In genomic region chr16:26597307-26597706, GRCm38 (mm10) we compare ENCODE assay signal across 12 mouse cellular contexts. TPM values are rescaled to one million over a fixed set of nuclear protein-coding genes. Genes with fewer than 3 reads are reported as not detected.
DNase-seq lines count a peak whose midpoint lies in the region; ATAC-seq and TF ChIP-seq lines count a peak whose summit lies in the region.
"Had no signal": no experiment of that assay in that cellular context is flagged by ENCODE, and none has a peak within 500 bp of the region (broad histone marks: within the 10 kb centered on the region; RNA-seq: fewer than 3 reads in every experiment).

No protein-coding gene starts in this region.

- no peaks in the 10 kb centered on the region for H3K36me3 ChIP-seq in heart, adult 2 months (ENCODE audit: control insufficient read depth, insufficient read depth, low read length)
- no peaks in the 10 kb centered on the region for H3K36me3 ChIP-seq in heart, embryonic 11.5 days (ENCODE audit: control insufficient read depth, insufficient read depth, low read length)
- no peaks in the 10 kb centered on the region for H3K36me3 ChIP-seq in kidney, embryonic 16.5 days (ENCODE audit: insufficient read depth, low read length)
- H3K36me3 ChIP-seq in forebrain, embryonic 16.5 days (ENCODE audit: control insufficient read depth, insufficient read depth), result no peaks in the 10 kb centered on the region
- H3K36me3 ChIP-seq: intestine, embryonic 15.5 days; limb, embryonic 15.5 days had no signal

- intact Hi-C loops in heart, adult 2 months (cut with DNase I), result no loop called here

- no peaks in the 10 kb centered on the region for H3K79me2 ChIP-seq in heart, adult 2 months (replicated peaks; ENCODE audit: control insufficient read depth, insufficient read depth, low read length)

- no peak overlapping the region for H3K9ac ChIP-seq in heart, adult 2 months (ENCODE audit: low read depth, low read length)
- H3K9ac ChIP-seq in heart, embryonic 11.5 days (ENCODE audit: low read depth, low read length), result no peak overlapping the region
- H3K9ac ChIP-seq in kidney, embryonic 16.5 days (replicated peaks; ENCODE audit: low read length), result no peak overlapping the region
- H3K9ac ChIP-seq in forebrain, embryonic 16.5 days (replicated peaks; ENCODE audit: low read depth, low read length), result no peak overlapping the region
- H3K9ac ChIP-seq: intestine, embryonic 15.5 days; limb, embryonic 15.5 days had no signal

- 34% methylated on average over 7 of the region's 7 CpGs for WGBS in heart, adult 2 months
- 52% methylated on average over 7 of the region's 7 CpGs for WGBS in heart, embryonic 11.5 days (ENCODE audit: insufficient replicate concordance)
- WGBS in kidney, embryonic 16.5 days, result 35% methylated on average over 7 of the region's 7 CpGs
- 80% methylated on average over 7 of the region's 7 CpGs for WGBS in forebrain, embryonic 16.5 days

- no peak for TF ChIP-seq CTCF in heart, adult 2 months (IDR thresholded peaks at IDR 0.05)

- no peak for TF ChIP-seq POLR2A in heart, adult 2 months (IDR thresholded peaks at IDR 0.05; ENCODE audit: insufficient read depth, low read depth, low read length)

- H3K4me3 ChIP-seq in heart, adult 2 months, result no peak overlapping the region
- H3K4me3 ChIP-seq in heart, embryonic 11.5 days (ENCODE audit: low read depth, low read length), result no peak overlapping the region
- no peak overlapping the region for H3K4me3 ChIP-seq in kidney, embryonic 16.5 days (ENCODE audit: low read length)
- H3K4me3 ChIP-seq in forebrain, embryonic 16.5 days (replicated peaks; ENCODE audit: low read length), result no peak overlapping the region
- H3K4me3 ChIP-seq: intestine, embryonic 15.5 days; limb, embryonic 15.5 days had no signal

- H3K4me2 ChIP-seq in heart, embryonic 11.5 days, result no peak overlapping the region
- H3K4me2 ChIP-seq in kidney, embryonic 16.5 days (replicated peaks; ENCODE audit: low read depth, low read length), result no peak overlapping the region
- no peak overlapping the region for H3K4me2 ChIP-seq in forebrain, embryonic 16.5 days (ENCODE audit: low read length)
- H3K4me2 ChIP-seq: intestine, embryonic 15.5 days; limb, embryonic 15.5 days had no signal

- no peak for ATAC-seq in heart, embryonic 11.5 days (replicated peaks; ENCODE audit: insufficient number of reproducible peaks, low FRiP score, low TSS enrichment)
- peak; percentile 88 for ATAC-seq in kidney, embryonic 16.5 days (ENCODE audit: low FRiP score, low TSS enrichment)
- ATAC-seq in forebrain, embryonic 16.5 days, result no peak
- ATAC-seq: intestine, embryonic 15.5 days had no signal

- H3K27ac ChIP-seq in heart, adult 2 months, result peak overlapping the region; percentile 28
- H3K27ac ChIP-seq in heart, embryonic 11.5 days (ENCODE audit: low read depth, low read length), result no peak overlapping the region
- no peak overlapping the region for H3K27ac ChIP-seq in kidney, embryonic 16.5 days (ENCODE audit: low read length)
- H3K27ac ChIP-seq in forebrain, embryonic 16.5 days (ENCODE audit: low read length), result no peak overlapping the region
- H3K27ac ChIP-seq: intestine, embryonic 15.5 days; limb, embryonic 15.5 days had no signal

- TF ChIP-seq EP300 in heart, adult 2 months (IDR thresholded peaks at IDR 0.05; ENCODE audit: insufficient read depth, low read depth, low read length), result no peak

- H3K9me3 ChIP-seq in heart, embryonic 11.5 days (replicated peaks; ENCODE audit: control insufficient read depth, low read length), result no peaks in the 10 kb centered on the region
- H3K9me3 ChIP-seq in kidney, embryonic 16.5 days (ENCODE audit: low read length), result no peaks in the 10 kb centered on the region
- no peaks in the 10 kb centered on the region for H3K9me3 ChIP-seq in forebrain, embryonic 16.5 days (ENCODE audit: control insufficient read depth, low read length)
- H3K9me3 ChIP-seq: intestine, embryonic 15.5 days; limb, embryonic 15.5 days had no signal

- peak in 1 of 2 experiments; percentile 30 for DNase-seq in heart, adult 2 months
- DNase-seq in 3T3-L1 (ENCODE audit: low read depth, low spot score), result peak; percentile 80
- DNase-seq in embryo, embryonic 10.5 days (ENCODE audit: low spot score), result peak; percentile 57
- DNase-seq in right cerebral cortex, postnatal 14 days, result no peak
- no peak for DNase-seq in cerebellum, postnatal 4 days (ENCODE audit: low spot score in 2 of 2)
- DNase-seq: midbrain, embryonic 14.5 days; thymus, adult 18-20 months had no signal

- peaks cover 5% of the 10 kb centered on the region for H3K4me1 ChIP-seq in heart, adult 2 months (ENCODE audit: control insufficient read depth, insufficient read depth, low read length)
- 0 out of 2 replicates have a peak, but pooled peaks cover 2% of the 10 kb centered on the region for H3K4me1 ChIP-seq in heart, embryonic 11.5 days (ENCODE audit: control insufficient read depth, insufficient read depth, low read length)
- H3K4me1 ChIP-seq in kidney, embryonic 16.5 days (ENCODE audit: insufficient read depth, low read length), result peaks cover 5% of the 10 kb centered on the region; the same call in 1 of the 2 replicates
- H3K4me1 ChIP-seq in forebrain, embryonic 16.5 days (replicated peaks; ENCODE audit: control insufficient read depth, insufficient read depth, low read length), result no peaks in the 10 kb centered on the region
- H3K4me1 ChIP-seq: intestine, embryonic 15.5 days had no signal

- H3K27me3 ChIP-seq in heart, adult 2 months (ENCODE audit: control insufficient read depth, insufficient read depth, low read length), result no peaks in the 10 kb centered on the region
- no peaks in the 10 kb centered on the region for H3K27me3 ChIP-seq in heart, embryonic 11.5 days (ENCODE audit: control insufficient read depth, insufficient read depth, low read length)
- H3K27me3 ChIP-seq in kidney, embryonic 16.5 days (ENCODE audit: insufficient read depth, low read length), result no peaks in the 10 kb centered on the region; the same call in 1 of the 2 replicates
- no peaks in the 10 kb centered on the region for H3K27me3 ChIP-seq in forebrain, embryonic 16.5 days (replicated peaks; ENCODE audit: control insufficient read depth, insufficient read depth, low read length)
- H3K27me3 ChIP-seq: intestine, embryonic 15.5 days; limb, embryonic 15.5 days had no signal

RNA-seq across cellular contexts. Expression of gene Il1rap, which starts 15.8 kb away (rescaled TPM):
- 1 to 10 TPM; 2.6 to 3.2 TPM for total RNA-seq in heart, adult 2 months (2021)
- 2.1 and 3.7 TPM in 2 replicates for polyA plus RNA-seq in heart, adult 2 months (2012; rRNA removed)
- 6.9 and 7.5 TPM in 2 replicates for polyA plus RNA-seq in heart, embryonic 11.5 days (2014; fragmentation: Nextera tagmentation; extraction: Ambion mirVana)
- polyA plus RNA-seq in kidney, embryonic 16.5 days (2015; fragmentation: Nextera tagmentation; extraction: Ambion mirVana), result 13.8 and 14.4 TPM in 2 replicates
- 5.2 and 5.5 TPM in 2 replicates for polyA plus RNA-seq in forebrain, embryonic 16.5 days (2015; fragmentation: Nextera tagmentation; extraction: Ambion mirVana)

Comparison
In these comparisons a context has a peak if more than half of its experiments do, and no peak if none do; other contexts are left out.
1. DNase-seq: peak in 3T3-L1 (single experiment) and embryo, embryonic 10.5 days (single experiment); none in right cerebral cortex, postnatal 14 days (single experiment) and cerebellum, postnatal 4 days (0 of 2).